ENCODE assay signal across 9 mouse cellular contexts in the genomic region with DNA sequence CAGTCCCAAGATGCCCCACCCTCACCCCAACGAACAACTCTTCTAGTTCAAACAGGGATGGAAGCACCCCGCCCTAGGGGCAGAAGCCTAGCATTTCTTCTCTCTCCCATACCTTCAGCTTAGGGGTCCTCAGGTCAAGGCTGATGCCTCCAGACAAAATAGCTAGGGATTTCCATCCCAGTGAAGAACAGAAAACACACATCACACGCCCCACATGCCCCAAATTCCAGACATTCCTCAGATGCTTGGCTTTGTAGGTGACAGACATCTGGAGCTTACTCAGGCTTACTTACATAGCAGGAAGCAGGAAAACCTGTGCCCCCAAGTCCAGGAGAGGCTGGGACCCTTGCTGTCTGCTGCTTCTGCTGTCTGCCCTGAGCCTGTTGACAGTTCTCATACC.
DNase-seq lines count a peak whose midpoint lies in the region; ATAC-seq and TF ChIP-seq lines count a peak whose summit lies in the region.
"Had no signal": no experiment of that assay in that cellular context is flagged by ENCODE, and none has a peak within 500 bp of the region (broad histone marks: within the 10 kb centered on the region; RNA-seq: fewer than 3 reads in every experiment).

No protein-coding gene starts in this region.

- H3K4me3 ChIP-seq in forebrain, embryonic 10.5 days: no peak overlapping the region
- no peak overlapping the region for H3K4me3 ChIP-seq in forebrain, embryonic 14.5 days (ENCODE audit: low read depth, low read length)
- no peak overlapping the region for H3K4me3 ChIP-seq in lung, postnatal 0 days (ENCODE audit: low read depth, low read length)
- H3K4me3 ChIP-seq: liver, embryonic 13.5 days had no signal

- TF ChIP-seq CTCF in lung, postnatal 0 days (IDR thresholded peaks at IDR 0.05): 0 out of 2 replicates have a peak, but pooled peaks have one; percentile 5

- H3K27me3 ChIP-seq in forebrain, embryonic 10.5 days (ENCODE audit: poor library complexity, severe bottlenecking): no peaks in the 10 kb centered on the region
- no peaks in the 10 kb centered on the region for H3K27me3 ChIP-seq in forebrain, embryonic 14.5 days (replicated peaks; ENCODE audit: control insufficient read depth, insufficient read depth, low read length)
- H3K27me3 ChIP-seq in lung, postnatal 0 days (replicated peaks; ENCODE audit: insufficient read depth, low read length): no peaks in the 10 kb centered on the region
- H3K27me3 ChIP-seq: liver, embryonic 13.5 days had no signal

- H3K4me1 ChIP-seq in forebrain, embryonic 10.5 days: peaks cover 32% of the 10 kb centered on the region
- no peaks in the 10 kb centered on the region for H3K4me1 ChIP-seq in forebrain, embryonic 14.5 days (ENCODE audit: control insufficient read depth, insufficient read depth, low read length)
- H3K4me1 ChIP-seq in lung, postnatal 0 days (ENCODE audit: insufficient read depth, low read depth, low read length): peaks cover 8% of the 10 kb centered on the region; the same call in 1 of the 2 replicates
- H3K4me1 ChIP-seq: liver, embryonic 13.5 days had no signal

- H3K4me2 ChIP-seq in forebrain, embryonic 14.5 days (ENCODE audit: low read length): no peak overlapping the region
- no peak overlapping the region for H3K4me2 ChIP-seq in lung, postnatal 0 days (replicated peaks; ENCODE audit: low read depth, low read length)
- H3K4me2 ChIP-seq: liver, embryonic 13.5 days had no signal

- H3K36me3 ChIP-seq in forebrain, embryonic 10.5 days (replicated peaks): no peaks in the 10 kb centered on the region
- no peaks in the 10 kb centered on the region for H3K36me3 ChIP-seq in forebrain, embryonic 14.5 days (ENCODE audit: control insufficient read depth, insufficient read depth, low read length)
- no peaks in the 10 kb centered on the region for H3K36me3 ChIP-seq in lung, postnatal 0 days (ENCODE audit: insufficient read depth, low read length)
- H3K36me3 ChIP-seq: liver, embryonic 13.5 days had no signal

- no peaks in the 10 kb centered on the region for H3K9me3 ChIP-seq in forebrain, embryonic 10.5 days
- no peaks in the 10 kb centered on the region for H3K9me3 ChIP-seq in forebrain, embryonic 14.5 days (replicated peaks; ENCODE audit: control insufficient read depth, low read length)
- H3K9me3 ChIP-seq in lung, postnatal 0 days (ENCODE audit: low read length): no peaks in the 10 kb centered on the region
- H3K9me3 ChIP-seq: liver, embryonic 13.5 days had no signal

- WGBS in forebrain, embryonic 10.5 days: 19% methylated on average over 3 of the region's 3 CpGs
- WGBS in forebrain, embryonic 14.5 days: 13% methylated on average over 3 of the region's 3 CpGs
- 18% methylated on average over 3 of the region's 3 CpGs for WGBS in lung, postnatal 0 days

- peak; percentile 31 for DNase-seq in forebrain, embryonic 10.5 days (ENCODE audit: extremely low spot score, low spot score)
- DNase-seq in forebrain, embryonic 14.5 days (ENCODE audit: low spot score): no peak
- DNase-seq in lung, postnatal 0 days (ENCODE audit: low spot score): peak; percentile 31
- DNase-seq in lung, postnatal 10 days: no peak
- DNase-seq in hindlimb bud, embryonic 11.5 days (ENCODE audit: extremely low spot score, low read depth, low spot score): peak; percentile 37
- DNase-seq in mesoderm, embryonic 11.5 days (ENCODE audit: low read depth, low spot score): peak; percentile 76
- DNase-seq in layer of hippocampus, adult 11-12 months (ENCODE audit: low spot score): no peak
- no peak for DNase-seq in layer of hippocampus, postnatal 25 days (ENCODE audit: extremely low spot score in 1 of 2, low spot score in 1 of 2)
- DNase-seq: liver, embryonic 13.5 days had no signal

- no peak overlapping the region for H3K9ac ChIP-seq in forebrain, embryonic 14.5 days (ENCODE audit: low read length)
- no peak overlapping the region for H3K9ac ChIP-seq in lung, postnatal 0 days (replicated peaks; ENCODE audit: low read depth)
- H3K9ac ChIP-seq: liver, embryonic 13.5 days had no signal

- ATAC-seq in forebrain, embryonic 14.5 days: no peak
- peak; percentile 40; the same call in 1 of the 2 replicates for ATAC-seq in lung, postnatal 0 days

- H3K27ac ChIP-seq in forebrain, embryonic 10.5 days: peak overlapping the region; percentile 65
- H3K27ac ChIP-seq in forebrain, embryonic 14.5 days (ENCODE audit: low read depth, low read length): no peak overlapping the region
- H3K27ac ChIP-seq in lung, postnatal 0 days (ENCODE audit: low read length): no peak overlapping the region
- H3K27ac ChIP-seq: liver, embryonic 13.5 days had no signal

- peak; percentile 74 for TF ChIP-seq EP300 in lung, postnatal 0 days (IDR thresholded peaks at IDR 0.05)

Comparison
In these comparisons a context has a peak if more than half of its experiments do, and no peak if none do; other contexts are left out.
1. DNase-seq: peak in forebrain, embryonic 10.5 days (single experiment), lung, postnatal 0 days (single experiment), hindlimb bud, embryonic 11.5 days (single experiment) and mesoderm, embryonic 11.5 days (single experiment); none in forebrain, embryonic 14.5 days (single experiment), lung, postnatal 10 days (single experiment), layer of hippocampus, adult 11-12 months (single experiment) and layer of hippocampus, postnatal 25 days (0 of 2).